Mouse (Mus musculus) kidney, adult 2 months (tissue): ENCODE data around the gene Grik4. TPM values are rescaled to one million over a fixed set of nuclear protein-coding genes. Genes with fewer than 3 reads are reported as not detected.

Source experiments
- DNase-seq: peaks from one replicate; pipeline ENCODE4 v3.0.0; 2021
- H3K27ac ChIP-seq: fragments of 200-500 bp; 2 replicates; pipeline ENCODE4 v1.5.1; 2012; ENCODE audit warnings: low read depth, low read length, control low read depth, inconsistent platforms; ENCODE audit not compliant: insufficient read depth
- H3K27me3 ChIP-seq: fragments of 200-500 bp; replicated peaks from 2 replicates; pipeline ENCODE4 v1.6.1; 2012; ENCODE audit warnings: mild to moderate bottlenecking, moderate library complexity, low read length, inconsistent platforms; ENCODE audit not compliant: control insufficient read depth, insufficient read depth
- H3K36me3 ChIP-seq: fragments of 200-500 bp; 2 replicates; pipeline ENCODE4 v1.6.1; 2012; ENCODE audit warnings: mild to moderate bottlenecking, moderate library complexity, low read length, inconsistent platforms; ENCODE audit not compliant: control insufficient read depth, insufficient read depth
- H3K4me1 ChIP-seq: fragments of 200-500 bp; 2 replicates; pipeline ENCODE4 v1.6.1; 2011; ENCODE audit warnings: low read length; ENCODE audit not compliant: control insufficient read depth, insufficient read depth
- H3K4me3 ChIP-seq: fragments of 200-500 bp; 2 replicates; pipeline ENCODE4 v1.5.1; 2011; ENCODE audit warnings: mild to moderate bottlenecking, low read depth, low read length, control low read depth; ENCODE audit not compliant: insufficient read depth
- CTCF ChIP-seq: fragments of 200-500 bp; conservative IDR thresholded peaks from 2 replicates; pipeline ENCODE4 v1.5.1; 2011; ENCODE audit warnings: low read depth, mild to moderate bottlenecking, control low read depth, low read length, moderate library complexity, mixed read lengths; ENCODE audit not compliant: insufficient read depth, insufficient read length
- POLR2A ChIP-seq: fragments of 200-500 bp; IDR thresholded peaks from one replicate; pipeline ENCODE4 v1.6.1; 2011; ENCODE audit warnings: low read depth, low read length, control low read depth
- WGBS: fragments of 180-500 bp; shearing (Covaris S2); methylation state at CpG from one replicate; pipeline ENCODE4 v1.1.7; 2018; 5-methylcytosine and 5-hydroxymethylcytosine counted together
- polyA plus RNA-seq: library from polyadenylated mRNA; depleted of rRNA; stranded (reverse); fragments of >200 nt; gene quantifications from 2 replicates; pipeline ENCODE4 v1.2.3, GENCODE M21; 2012

Gene Grik4
- polyA plus RNA-seq, 1 experiment: 0.05 TPM

GRCm38 (mm10) chr9:42887930-42888329 lies 56.4 kb downstream of the Grik4 start:
- no peak for TF ChIP-seq POLR2A
- no peak for TF ChIP-seq CTCF
- WGBS: 84% methylated on average over 4 of the region's 4 CpGs

GRCm38 (mm10) chr9:42886112-42886766 lies 58.1 kb downstream of the Grik4 start:
- no peaks in the 10 kb centered on the region for H3K4me1 ChIP-seq
- TF ChIP-seq CTCF: no peak
- TF ChIP-seq POLR2A: no peak

More at GRCm38 (mm10) chr9:42887930-42888329, 56.4 kb downstream of the Grik4 start:
- Histone ChIP-seq H3K4me3 (no peak overlapping the region), H3K27me3 (no peaks in the 10 kb centered on the region; the same call in none of the 2 replicates), H3K4me1 (no peaks in the 10 kb centered on the region), H3K27ac (no peak overlapping the region), H3K36me3 (no peaks in the 10 kb centered on the region)
- DNase-seq: no peak

GRCm38 (mm10) chr9:42885566-42885965 lies 58.7 kb downstream of the Grik4 start:
- H3K27me3 ChIP-seq: no peaks in the 10 kb centered on the region; the same call in 1 of the 2 replicates
- H3K4me1 ChIP-seq: no peaks in the 10 kb centered on the region
- H3K4me3 ChIP-seq: no peak overlapping the region
- H3K27ac ChIP-seq: no peak overlapping the region
- 33% methylated on average over 8 of the region's 8 CpGs for WGBS
- no peaks in the 10 kb centered on the region for H3K36me3 ChIP-seq
- DNase-seq: peak; percentile 37
- TF ChIP-seq POLR2A (no peak), CTCF (no peak)

More at GRCm38 (mm10) chr9:42886112-42886766, 58.1 kb downstream of the Grik4 start:
- DNase-seq: no peak
- H3K36me3 ChIP-seq: no peaks in the 10 kb centered on the region
- 41% methylated on average over 15 of the region's 15 CpGs for WGBS
- no peak overlapping the region for H3K27ac ChIP-seq
- H3K4me3 ChIP-seq: no peak overlapping the region
- no peaks in the 10 kb centered on the region; the same call in none of the 2 replicates for H3K27me3 ChIP-seq

GRCm38 (mm10) chr9:42885123-42885522 lies 59.2 kb downstream of the Grik4 start:
- Histone ChIP-seq H3K27ac (no peak overlapping the region), H3K4me1 (no peaks in the 10 kb centered on the region), H3K4me3 (no peak overlapping the region), H3K27me3 (no peaks in the 10 kb centered on the region; the same call in 1 of the 2 replicates), H3K36me3 (no peaks in the 10 kb centered on the region)
- no peak for TF ChIP-seq POLR2A
- TF ChIP-seq CTCF: no peak
- no peak for DNase-seq
- WGBS: 44% methylated on average over 11 of the region's 11 CpGs

GRCm38 (mm10) chr9:42883006-42883759 lies 61.1 kb downstream of the Grik4 start:
- Histone ChIP-seq H3K27ac (no peak overlapping the region), H3K4me1 (no peaks in the 10 kb centered on the region), H3K27me3 (no peaks in the 10 kb centered on the region; the same call in 1 of the 2 replicates), H3K4me3 (no peak overlapping the region), H3K36me3 (no peaks in the 10 kb centered on the region)
- WGBS: 80% methylated on average over 10 of the region's 10 CpGs
- TF ChIP-seq POLR2A: no peak
- TF ChIP-seq CTCF: no peak
- no peak for DNase-seq

GRCm38 (mm10) chr9:42882313-42882712 lies 62.0 kb downstream of the Grik4 start:
- no peak for TF ChIP-seq CTCF
- TF ChIP-seq POLR2A: no peak

GRCm38 (mm10) chr9:42881040-42881439 lies 63.3 kb downstream of the Grik4 start:
- TF ChIP-seq CTCF (no peak), POLR2A (no peak)
- no peak overlapping the region for H3K4me3 ChIP-seq
- 79% methylated on average over 8 of the region's 8 CpGs for WGBS

More at GRCm38 (mm10) chr9:42882313-42882712, 62.0 kb downstream of the Grik4 start:
- H3K36me3 ChIP-seq: no peaks in the 10 kb centered on the region
- 47% methylated on average over 11 of the region's 11 CpGs for WGBS
- no peak for DNase-seq
- no peaks in the 10 kb centered on the region; the same call in 1 of the 2 replicates for H3K27me3 ChIP-seq
- no peaks in the 10 kb centered on the region for H3K4me1 ChIP-seq
- no peak overlapping the region for H3K27ac ChIP-seq
- no peak overlapping the region for H3K4me3 ChIP-seq

More at GRCm38 (mm10) chr9:42881040-42881439, 63.3 kb downstream of the Grik4 start:
- H3K4me1 ChIP-seq: no peaks in the 10 kb centered on the region
- H3K36me3 ChIP-seq: no peaks in the 10 kb centered on the region
- no peak for DNase-seq
- no peak overlapping the region for H3K27ac ChIP-seq
- no peaks in the 10 kb centered on the region; the same call in 1 of the 2 replicates for H3K27me3 ChIP-seq
